Mouse (Mus musculus) liver, embryonic 14.5 days (tissue): Measurements from ENCODE around the gene Znrd1. TPM values are rescaled to one million over a fixed set of nuclear protein-coding genes. Genes with fewer than 3 reads are reported as not detected.

Experiments
- ATAC-seq: fragments of 200-750 bp; cut with Nextera tagmentation; 2 replicates; pipeline ENCODE4 v1.8.0; 2017; ENCODE audit warnings: moderate number of reproducible peaks, mild to moderate bottlenecking, moderate library complexity; ENCODE audit not compliant: insufficient read depth
- DNase-seq, 3 experiments: peaks; one replicate each; pipeline ENCODE4 v3.0.0-alpha.2; 2012 to 2013; ENCODE audit warnings: low read depth in 3 of 3, low spot score in 3 of 3
- H3K27ac ChIP-seq: fragments of 300-500 bp; sonication (generic); 2 replicates; pipeline ENCODE4 v1.5.1; 2014; ENCODE audit warnings: moderate library complexity, mild to moderate bottlenecking, control low read depth, inconsistent platforms
- H3K27me3 ChIP-seq: fragments of 300-500 bp; sonication (generic); 2 replicates; pipeline ENCODE4 v1.6.1; 2014; ENCODE audit warnings: mild to moderate bottlenecking, low read length, moderate library complexity; ENCODE audit not compliant: control insufficient read depth, insufficient read depth
- H3K36me3 ChIP-seq: fragments of 300-500 bp; sonication (generic); replicated peaks from 2 replicates; pipeline ENCODE4 v1.6.1; 2014; ENCODE audit warnings: low read depth; ENCODE audit not compliant: control insufficient read depth, insufficient read depth
- H3K4me1 ChIP-seq, 2 experiments: fragments of 200-500 bp in 1 of 2; fragments of 300-500 bp in 1 of 2; sonication (generic) in 1 of 2; replicated peaks; 2 replicates each; pipeline ENCODE4 v1.6.1; 2012 to 2014; ENCODE audit warnings: antibody characterized with exemption in 1 of 2, inconsistent platforms in 1 of 2, low read length in 1 of 2; ENCODE audit not compliant: control insufficient read depth in 2 of 2, insufficient read depth in 2 of 2
- H3K4me2 ChIP-seq: fragments of 300-500 bp; sonication (generic); 2 replicates; pipeline ENCODE4 v1.6.1; 2014; ENCODE audit warnings: low read depth, mild to moderate bottlenecking, control low read depth, moderate library complexity
- H3K4me3 ChIP-seq, 2 experiments: fragments of 200-500 bp in 1 of 2; fragments of 300-500 bp in 1 of 2; sonication (generic) in 1 of 2; 2 replicates each; pipeline ENCODE4 v1.5.1; 2012 to 2014; ENCODE audit warnings: low read depth in 2 of 2, low read length in 2 of 2, mild to moderate bottlenecking in 2 of 2, control low read depth in 1 of 2, inconsistent platforms in 1 of 2, moderate library complexity in 1 of 2; ENCODE audit not compliant: insufficient read depth in 1 of 2
- H3K9ac ChIP-seq: fragments of 300-500 bp; sonication (generic); replicated peaks from 2 replicates; pipeline ENCODE4 v1.6.1; 2014; ENCODE audit warnings: mild to moderate bottlenecking, control low read depth, moderate library complexity
- H3K9me3 ChIP-seq: fragments of 300-500 bp; sonication (generic); 2 replicates; pipeline ENCODE4 v1.6.1; 2016; ENCODE audit warnings: low read length, mixed read lengths; ENCODE audit not compliant: control insufficient read depth
- CTCF ChIP-seq: IDR thresholded peaks from 2 replicates; pipeline ENCODE4 v1.5.1; 2016; ENCODE audit warnings: antibody characterized with exemption, low read depth, control low read depth
- EP300 ChIP-seq: IDR thresholded peaks from 2 replicates; pipeline ENCODE4 v1.6.1; 2016; ENCODE audit warnings: antibody characterized with exemption, low read depth
- WGBS: fragments of 180-500 bp; shearing (Covaris S2); extraction: QIAGEN DNeasy Blood & Tissue Kit; methylation state at CpG from one replicate; pipeline ENCODE4 v1.1.7; 2014; ENCODE audit not compliant: insufficient replicate concordance; 5-methylcytosine and 5-hydroxymethylcytosine counted together
- polyA plus RNA-seq, 2 experiments: library from polyadenylated mRNA; depleted of rRNA in 1 of 2; stranded (reverse) in 1 of 2; unstranded in 1 of 2; fragments of >200 nt; fragmentation: Nextera tagmentation in 1 of 2; extraction: Ambion mirVana in 1 of 2; gene quantifications; 2 replicates each; pipeline versions ENCODE4 v1.2.1 to v1.2.3; 2012 to 2014

The Znrd1 gene
- polyA plus RNA-seq, 2 experiments: 17.5 to 28.2 TPM

DNA sequence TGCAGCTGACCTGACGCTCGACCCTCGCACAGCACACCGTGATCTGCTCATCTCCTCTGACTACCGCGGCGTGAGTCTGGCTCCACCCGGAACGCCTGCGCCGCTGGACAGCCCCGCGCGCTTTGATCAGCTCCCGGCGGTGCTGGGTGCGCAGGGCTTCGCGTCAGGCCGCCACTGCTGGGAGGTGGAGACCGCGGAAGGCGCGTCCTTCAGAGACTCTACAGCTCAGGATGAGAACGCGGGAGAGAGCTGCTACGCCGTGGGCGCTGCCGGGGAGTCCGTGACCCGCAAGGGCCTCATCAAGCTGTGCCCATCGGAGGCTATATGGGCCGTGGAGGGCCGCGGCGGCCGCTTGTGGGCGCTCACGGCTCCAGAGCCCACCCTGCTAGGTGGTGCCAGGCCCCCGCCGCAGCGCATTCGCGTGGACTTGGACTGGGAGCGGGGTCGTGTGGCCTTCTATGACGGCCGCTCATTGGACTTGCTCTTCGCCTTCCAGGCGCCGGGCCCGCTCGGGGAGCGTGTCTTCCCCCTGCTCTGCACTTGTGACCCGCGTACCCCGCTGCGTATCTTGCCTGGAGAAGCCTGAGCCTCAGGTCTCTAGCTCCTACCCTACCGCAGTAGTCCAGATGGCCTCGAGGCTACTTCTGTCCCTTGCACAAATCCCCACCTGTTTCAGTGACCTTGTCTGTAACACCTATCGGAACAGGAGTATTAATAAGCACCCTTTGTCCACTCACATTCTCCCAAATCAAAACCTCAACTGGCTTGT is 11.1 kb downstream of the Znrd1 start:
- WGBS: 2% methylated on average over 61 of the region's 62 CpGs
- DNase-seq: no peak
- no peaks in the 10 kb centered on the region; the same call in 1 of the 2 replicates for H3K36me3 ChIP-seq
- no peak overlapping the region for H3K9ac ChIP-seq
- no peak for ATAC-seq
- H3K9me3 ChIP-seq: no peaks in the 10 kb centered on the region
- no peak overlapping the region for H3K27ac ChIP-seq
- peak overlapping the region; percentile 53 for H3K4me2 ChIP-seq
- H3K27me3 ChIP-seq: peaks cover 55% of the 10 kb centered on the region
- peak overlapping the region; percentile 35 to 36 for H3K4me3 ChIP-seq
- H3K4me1 ChIP-seq: peaks cover 7 to 11% of the 10 kb centered on the region in 2 experiments
- 0 out of 2 replicates have a peak, but pooled peaks have one; percentile 13 for TF ChIP-seq CTCF
- TF ChIP-seq EP300: no peak

DNA sequence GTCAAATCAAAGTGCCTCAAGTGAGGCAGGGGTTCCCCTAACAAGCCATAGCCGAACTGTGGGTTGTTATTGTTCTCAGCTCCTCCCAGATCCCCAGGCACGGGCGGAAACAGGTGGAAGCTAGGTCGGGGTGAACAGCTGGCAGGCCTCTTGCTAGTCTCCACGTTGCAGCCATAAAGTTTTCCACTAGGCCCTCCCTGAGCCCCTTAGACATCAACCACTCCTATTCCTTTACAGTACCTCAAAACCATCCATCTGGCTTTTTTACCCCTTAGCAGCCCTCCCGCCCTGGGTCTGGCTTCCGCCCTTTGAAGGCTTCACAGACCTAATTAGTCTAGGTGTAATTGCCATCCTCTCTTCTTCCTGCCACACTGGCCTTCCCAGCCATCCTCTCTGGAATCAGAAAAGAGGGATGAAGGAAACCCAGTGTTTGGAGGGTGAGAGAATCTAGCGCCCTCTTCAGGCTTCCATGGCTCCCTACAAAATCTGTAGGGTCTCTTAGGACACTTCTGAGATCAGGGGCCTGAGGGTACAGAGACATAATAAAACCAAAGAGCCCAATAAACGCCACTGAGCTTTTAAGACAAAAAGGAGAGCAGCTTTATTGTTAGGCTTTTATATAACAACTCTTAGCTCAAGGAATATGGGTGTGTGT is 14.1 kb downstream of the Znrd1 start:
- TF ChIP-seq EP300: no peak
- TF ChIP-seq CTCF: 0 out of 2 replicates have a peak, but pooled peaks have one; percentile 10
- Histone ChIP-seq H3K27ac (no peak overlapping the region), H3K4me1 (0 out of 4 replicates have a peak, but pooled peaks cover 0 to 4% of the 10 kb centered on the region in 2 experiments), H3K4me3 (no peak overlapping the region), H3K4me2 (no peak overlapping the region), H3K36me3 (no peaks in the 10 kb centered on the region; the same call in 1 of the 2 replicates), H3K9ac (no peak overlapping the region), H3K27me3 (peaks cover 63% of the 10 kb centered on the region), H3K9me3 (no peaks in the 10 kb centered on the region)
- WGBS: 16% methylated on average over 9 of the region's 9 CpGs
- ATAC-seq (no peak), DNase-seq (no peak)

DNA sequence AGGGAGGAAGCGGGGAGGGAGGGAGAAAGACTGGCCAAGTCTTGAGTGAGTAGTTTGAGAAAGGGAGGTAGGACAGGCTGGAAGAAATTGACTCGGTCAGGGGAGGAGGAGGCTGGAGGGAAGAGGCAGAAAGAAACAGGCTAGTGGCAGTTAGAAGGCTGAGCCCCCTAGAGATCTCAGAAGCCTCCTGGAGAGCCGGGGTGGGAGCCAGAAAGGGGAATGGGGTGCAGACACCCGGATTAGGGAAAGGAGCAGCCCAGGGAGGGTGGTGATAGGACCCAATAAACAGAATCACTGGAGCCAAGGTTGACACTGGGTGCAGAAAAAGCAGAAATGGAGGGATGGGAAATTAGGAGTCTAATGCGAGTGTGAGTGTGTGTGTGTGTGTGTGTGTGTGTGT is 14.7 kb downstream of the Znrd1 start:
- Histone ChIP-seq H3K4me2 (no peak overlapping the region), H3K9me3 (no peaks in the 10 kb centered on the region), H3K36me3 (no peaks in the 10 kb centered on the region), H3K27me3 (peaks cover 63% of the 10 kb centered on the region), H3K9ac (no peak overlapping the region), H3K27ac (no peak overlapping the region), H3K4me3 (no peak overlapping the region), H3K4me1 (0 out of 4 replicates have a peak, but pooled peaks cover 0 to 4% of the 10 kb centered on the region in 2 experiments)
- no peak for TF ChIP-seq EP300
- TF ChIP-seq CTCF: no peak
- ATAC-seq: no peak
- DNase-seq: no peak
- WGBS: 22% methylated on average over 5 of the region's 5 CpGs

DNA sequence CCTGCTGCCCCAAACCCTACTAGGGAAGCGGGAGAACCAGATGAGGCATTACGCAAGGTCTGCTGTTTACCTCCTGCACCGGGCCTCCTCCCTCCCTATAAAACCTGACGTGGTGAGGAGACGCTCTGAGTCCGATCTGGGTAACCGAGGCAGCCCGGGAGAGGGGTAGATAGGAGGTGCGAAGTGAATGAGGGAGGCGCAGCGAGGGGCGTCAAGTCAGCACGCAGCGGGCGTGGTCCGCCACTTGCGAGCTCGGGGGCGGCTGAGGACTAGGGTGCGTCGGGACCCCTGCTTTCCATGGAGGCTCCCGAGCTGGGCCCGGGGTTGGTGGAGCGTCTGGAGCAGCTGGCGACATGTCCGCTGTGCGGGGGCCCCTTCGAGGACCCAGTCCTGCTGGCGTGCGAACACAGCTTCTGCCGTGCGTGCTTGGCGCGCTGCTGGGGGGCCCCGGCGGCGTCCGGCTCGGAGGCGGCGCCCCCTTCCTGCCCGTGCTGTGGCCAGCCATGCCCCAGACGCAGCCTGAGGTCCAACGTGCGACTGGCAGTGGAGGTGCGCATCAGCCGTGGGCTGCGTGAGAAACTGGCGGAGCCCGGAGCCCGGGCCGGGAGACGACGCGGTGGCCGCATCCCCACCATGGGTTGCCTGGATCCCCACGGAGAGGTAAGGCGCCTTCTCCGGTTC is 15.4 kb downstream of the Znrd1 start, which contains the start of gene Rnf39:
TSS of gene Rnf39 (plus strand) at position 128 of the 681 bp plus-strand sequence.
- no peak for ATAC-seq

More for the DNA sequence above, 15.4 kb downstream of the Znrd1 start, which contains the start of gene Rnf39:
- TF ChIP-seq EP300 (no peak), CTCF (no peak)
- Histone ChIP-seq H3K4me1 (0 out of 4 replicates have a peak, but pooled peaks cover 0 to 4% of the 10 kb centered on the region in 2 experiments), H3K9me3 (no peaks in the 10 kb centered on the region), H3K36me3 (no peaks in the 10 kb centered on the region), H3K4me3 (peak within 1 kb of the TSS in 1 of 2 experiments; percentile 27; a peak in 2 of 4 replicates), H3K27ac (no peak within 1 kb of the TSS), H3K4me2 (peak within 1 kb of the TSS; percentile 39), H3K27me3 (peaks cover 62% of the 10 kb centered on the region), H3K9ac (no peak within 1 kb of the TSS)
- 2% methylated on average over 59 of the region's 59 CpGs for WGBS
- DNase-seq: no peak
